Mouse (Mus musculus) layer of hippocampus, adult 9-11 months (tissue): ENCODE results near the gene Olfr45.
"Not testable (repeated sequence)": the region's sequence is repeated elsewhere in the genome, so short reads cannot be mapped to it uniquely, and the experiment has no call there.

ENCODE experiments used
- DNase-seq: peaks from one replicate; pipeline ENCODE4 v3.0.0; 2022

The Olfr45 gene

DNA sequence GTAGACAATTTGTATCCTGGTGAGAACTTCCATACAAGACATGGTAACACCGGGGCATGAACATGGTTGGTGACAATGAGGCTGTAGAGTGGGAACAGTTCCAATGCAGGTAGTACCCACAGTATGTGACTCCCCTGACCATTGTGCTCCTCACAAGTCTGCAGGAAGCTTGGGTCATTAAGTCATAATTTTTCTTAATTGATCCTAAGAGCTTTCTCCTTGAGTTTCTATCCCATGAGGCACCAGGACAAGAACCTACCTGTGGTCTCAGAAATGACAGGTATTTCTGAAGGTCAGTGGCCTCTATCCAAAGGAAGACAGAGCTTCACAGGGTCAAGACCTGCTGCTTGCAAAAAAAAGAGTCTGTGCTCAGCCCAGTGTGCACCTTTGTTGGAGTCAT lies at the start of gene Olfr45:
Olfr45 (plus strand) TSS at position 301 of the 400 bp plus-strand sequence.
- no peak for DNase-seq

- no peak for DNase-seq
These were observed 35.6 kb upstream of the Olfr45 start, which contains the start of gene Olfr53 for GRCm38 (mm10) chr7:140646152-140646551. Gene Olfr53 (plus strand): TSS chr7:140646452.

DNA sequence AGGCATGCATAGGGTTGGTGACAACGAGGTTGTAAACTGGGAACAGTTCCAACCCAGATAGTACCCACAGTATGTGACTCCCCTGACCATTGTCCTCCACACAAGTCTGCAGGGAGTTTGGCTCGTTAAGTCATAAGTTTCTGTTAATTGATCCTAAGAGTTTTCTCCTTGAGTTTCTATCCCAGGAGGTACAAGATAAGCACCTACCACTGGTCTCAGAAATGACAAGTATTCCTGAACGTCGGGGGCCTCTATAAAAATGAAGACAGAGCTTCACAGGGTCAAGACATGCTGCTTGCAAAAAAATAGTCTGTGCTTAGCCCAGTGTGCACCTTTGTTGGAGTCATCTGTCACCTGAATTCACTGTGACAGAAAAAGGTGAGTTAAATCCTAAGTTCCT lies 22.1 kb upstream of the Olfr45 start, which contains the start of gene Olfr539:
Olfr539 (plus strand) TSS at position 301 of the 400 bp plus-strand sequence.
- DNase-seq, result no peak

DNA sequence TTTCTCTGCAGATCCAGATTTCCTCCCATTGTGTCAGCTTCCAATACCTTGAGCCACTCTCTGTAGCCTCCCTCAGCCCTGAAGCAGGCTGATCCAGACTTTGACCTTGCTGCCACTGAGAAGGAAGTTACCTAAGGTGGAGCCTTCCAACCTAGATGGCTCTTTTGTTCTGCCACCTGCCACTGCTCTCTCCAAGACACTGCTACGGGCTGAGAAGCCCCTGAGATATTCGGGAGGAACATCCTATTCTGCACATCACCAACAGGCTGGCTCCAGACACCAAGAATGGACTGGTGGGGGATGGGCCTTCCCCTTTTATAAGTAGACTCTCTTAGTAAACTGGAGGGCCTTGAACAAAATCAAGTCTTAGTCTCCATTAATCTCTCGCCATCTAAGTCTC lies 11.1 kb upstream of the Olfr45 start:
- not testable (repeated sequence) for DNase-seq

- DNase-seq, result no peak
These were observed 5.9 kb upstream of the Olfr45 start for GRCm38 (mm10) chr7:140675863-140676262.

GRCm38 (mm10) chr7:140679591-140679990 lies 2.2 kb upstream of the Olfr45 start:
- DNase-seq, result not testable (repeated sequence)

DNA sequence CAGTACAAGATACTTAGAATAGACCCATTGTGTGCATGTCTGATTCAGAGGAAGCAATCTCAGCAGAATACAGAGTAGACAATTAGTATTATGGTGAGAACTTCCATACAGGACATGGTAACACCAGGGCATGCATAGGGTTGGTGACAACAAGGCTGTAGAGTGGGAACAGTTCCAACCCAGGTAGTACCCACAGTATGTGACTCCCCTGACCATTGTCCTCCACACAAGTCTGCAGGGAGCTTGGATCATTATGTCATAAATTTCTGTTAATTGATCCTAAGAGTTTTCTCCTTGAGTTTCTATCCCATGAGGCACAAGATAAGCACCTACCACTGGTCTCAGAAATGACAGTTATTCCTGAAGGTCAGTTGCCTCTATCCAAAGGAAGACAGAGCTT lies 15.2 kb downstream of the Olfr45 start, which contains the start of gene Olfr541:
Olfr541 (plus strand) TSS at position 301 of the 400 bp plus-strand sequence.
- no peak for DNase-seq

DNA sequence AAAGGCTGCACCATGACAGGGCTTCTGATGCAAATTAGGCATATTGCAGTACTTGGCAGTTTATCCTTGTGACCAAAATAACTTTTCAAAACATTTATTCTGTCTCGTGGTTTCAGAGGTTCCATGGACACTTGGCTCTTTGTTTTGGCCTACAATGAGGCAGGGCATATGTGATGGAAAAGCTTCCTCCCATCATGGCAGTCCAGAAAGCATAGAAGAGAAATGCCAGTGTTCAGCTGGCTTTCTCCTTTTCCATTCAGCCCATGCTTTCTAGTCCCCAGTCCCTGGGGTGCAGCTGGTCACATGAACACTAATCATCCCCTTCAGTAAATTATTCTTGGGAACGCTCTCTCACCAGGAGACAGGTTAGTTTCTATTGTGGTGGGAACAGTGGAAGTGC lies 24.6 kb downstream of the Olfr45 start:
- DNase-seq, result no peak

- no peak for DNase-seq
These were observed 26.0 kb downstream of the Olfr45 start for GRCm38 (mm10) chr7:140707536-140708284.

DNA sequence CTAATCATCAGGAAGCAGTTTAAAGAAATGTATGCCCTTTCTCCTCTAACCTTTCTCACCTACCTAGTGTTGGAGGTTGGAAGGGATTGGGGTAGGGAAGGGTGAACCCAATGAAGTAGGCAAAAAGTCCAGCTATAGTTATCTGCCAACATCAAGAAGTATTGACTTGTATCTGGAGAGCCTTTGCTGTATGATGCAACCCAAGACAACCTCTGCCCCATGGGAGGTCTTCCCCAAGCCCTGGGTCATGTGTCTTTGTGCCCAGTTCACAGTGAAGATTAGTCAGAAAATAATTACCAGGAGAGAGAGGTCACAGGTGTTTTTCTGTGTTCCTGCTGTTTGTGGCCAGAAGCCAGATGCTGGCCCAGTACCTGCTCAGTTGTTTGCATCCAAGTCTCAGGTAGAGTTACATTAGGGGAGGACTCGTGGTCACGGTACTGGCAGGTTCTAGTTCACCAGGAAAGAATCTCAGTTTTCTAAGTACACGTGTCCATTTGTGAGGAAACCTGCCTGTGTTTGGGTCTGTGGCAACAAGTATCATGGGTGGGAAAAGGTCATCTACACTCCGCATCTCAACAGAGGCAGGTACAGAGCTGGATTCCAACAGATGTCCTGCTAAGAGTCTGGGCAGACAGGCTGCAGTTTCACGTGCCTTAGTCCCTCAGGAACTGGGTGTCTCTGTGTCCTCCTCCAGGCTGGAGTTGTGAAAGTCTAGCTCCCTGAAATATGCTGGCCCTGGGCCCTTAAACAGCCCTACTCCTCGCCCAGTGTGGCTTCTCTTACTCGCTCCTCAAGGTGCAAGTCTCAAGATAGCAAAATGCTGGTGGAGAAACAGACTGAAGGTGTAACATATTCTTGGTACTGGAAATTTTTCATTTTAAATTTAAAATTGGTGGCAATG lies 35.7 kb downstream of the Olfr45 start:
- no peak for DNase-seq

- DNase-seq, result no peak
These were observed 39.3 kb downstream of the Olfr45 start for GRCm38 (mm10) chr7:140721095-140721494.

DNA sequence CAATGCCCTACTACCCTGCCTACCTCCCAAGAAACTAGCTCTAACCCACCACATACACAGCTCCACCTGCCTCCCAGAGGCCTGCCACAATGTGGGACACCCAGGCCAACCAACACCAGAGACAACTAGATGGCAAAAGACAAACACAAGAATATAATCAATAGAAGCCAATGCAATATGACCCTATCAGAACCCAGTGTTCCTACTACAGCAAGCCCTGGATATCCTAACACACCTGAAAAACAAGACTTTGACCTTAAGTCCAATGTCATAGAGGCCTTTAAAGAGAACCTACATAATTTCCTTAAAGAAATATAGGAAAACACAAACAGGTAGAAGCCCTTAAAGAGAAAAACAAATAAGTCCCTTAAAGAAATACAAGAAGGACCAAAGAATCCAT lies 43.8 kb downstream of the Olfr45 start:
- DNase-seq, result no peak

DNA sequence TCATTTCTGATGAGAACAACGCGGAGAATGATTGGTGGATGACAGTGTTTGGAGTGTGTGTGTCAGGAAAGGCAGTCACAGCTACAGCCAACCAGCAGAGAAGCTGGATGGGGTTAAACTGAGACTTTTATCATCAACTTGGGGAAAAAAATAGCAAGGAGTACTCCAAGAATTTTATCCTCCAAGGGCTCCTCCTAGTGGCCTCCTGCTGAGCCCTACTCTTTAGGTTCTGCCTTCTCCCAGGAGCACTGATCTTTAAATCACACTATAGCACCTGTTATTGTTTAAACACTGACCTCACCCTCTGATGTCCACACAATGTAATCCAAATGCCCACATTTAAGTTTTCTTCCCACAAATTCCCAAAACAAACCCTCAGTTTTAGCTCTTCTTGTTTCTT lies 51.4 kb downstream of the Olfr45 start:
- DNase-seq, result no peak
